Mouse (Mus musculus) kidney, postnatal 14 days (tissue): ENCODE measurements at regions not wholly inside any gene's neighbourhood (a gene's known extent, or its start where the extent isn't known, plus 50 kb on each side); places are given as distances from the start of the nearest gene placed in this dataset.
"Not testable (repeated sequence)": the region's sequence is repeated elsewhere in the genome, so short reads cannot be mapped to it uniquely, and the experiment has no call there.

ENCODE experiments used
- DNase-seq: peaks from one replicate; pipeline ENCODE4 v3.0.0; 2022; ENCODE audit warnings: mixed read lengths

DNA sequence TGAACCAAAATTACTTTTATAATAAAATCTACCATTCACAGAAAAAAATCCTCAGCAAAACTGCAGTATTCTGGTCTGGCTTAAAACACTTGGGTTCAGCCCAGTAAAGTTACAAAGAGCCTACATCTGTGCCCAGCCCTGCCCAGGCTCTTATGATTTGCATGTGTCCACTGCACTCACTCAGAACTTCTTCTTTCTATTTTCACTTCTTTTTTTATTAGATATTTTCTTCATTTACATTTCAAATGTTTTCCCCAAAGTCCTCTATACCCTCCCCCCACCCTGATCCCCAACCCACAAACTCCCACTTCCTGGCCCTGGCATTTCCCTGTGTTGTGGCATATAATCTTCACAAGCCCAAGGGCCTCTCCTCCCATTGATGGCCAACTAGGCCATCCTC is 1442.4 kb upstream of the Tacstd2 start:
- DNase-seq: no peak

DNA sequence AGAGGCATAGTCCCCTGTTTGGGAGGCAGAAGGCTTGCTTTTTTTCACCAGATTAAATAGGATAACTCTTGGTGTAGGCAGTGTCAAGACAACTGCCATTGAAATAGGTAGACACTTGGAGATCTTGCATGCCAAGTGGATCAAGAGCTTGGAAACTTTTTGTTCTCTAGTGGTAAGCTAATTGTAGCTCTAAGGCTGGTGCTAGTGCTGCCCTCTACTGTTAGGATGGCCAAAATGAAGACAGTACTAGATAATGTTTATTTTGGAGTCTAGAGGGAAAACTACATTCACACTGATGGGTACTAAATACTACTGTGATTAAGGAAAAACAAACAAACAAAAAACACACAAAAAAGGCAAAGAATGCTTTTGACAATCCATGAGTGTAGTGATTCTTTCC is 1428.4 kb upstream of the Tacstd2 start:
- no peak for DNase-seq

DNA sequence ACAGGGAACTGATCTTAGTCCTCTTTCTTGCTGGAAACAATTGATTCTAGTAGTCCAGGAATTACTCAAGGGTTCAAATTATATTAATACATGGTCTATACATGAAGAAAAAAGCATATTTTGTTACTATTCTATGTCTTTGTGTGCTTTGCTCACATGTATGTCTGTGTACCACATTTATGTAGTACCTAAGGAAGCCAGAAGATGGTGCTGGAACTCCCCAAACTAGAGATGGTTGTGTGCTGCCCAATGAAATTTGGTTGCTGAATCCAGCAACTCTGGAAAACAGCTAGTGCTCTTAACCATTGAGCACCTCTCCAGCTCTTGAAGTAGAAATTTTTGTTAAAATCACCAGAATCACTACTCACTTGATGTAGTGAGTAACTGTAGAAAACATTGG is 1402.5 kb upstream of the Tacstd2 start:
- DNase-seq: not testable (repeated sequence)

DNA sequence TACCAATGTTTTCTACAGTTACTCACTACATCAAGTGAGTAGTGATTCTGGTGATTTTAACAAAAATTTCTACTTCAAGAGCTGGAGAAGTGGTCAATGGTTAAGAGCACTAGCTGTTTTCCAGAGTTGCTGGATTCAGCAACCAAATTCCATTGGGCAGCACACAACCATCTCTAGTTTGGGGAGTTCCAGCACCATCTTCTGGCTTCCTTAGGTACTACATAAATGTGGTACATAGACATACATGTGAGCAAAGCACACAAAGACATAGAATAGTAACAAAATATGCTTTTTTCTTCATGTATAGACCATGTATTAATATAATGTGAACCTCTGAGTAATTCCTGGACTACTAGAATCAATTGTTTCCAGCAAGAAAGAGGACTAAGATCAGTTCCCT is 1396.3 kb upstream of the Tacstd2 start:
- DNase-seq: not testable (repeated sequence)

DNA sequence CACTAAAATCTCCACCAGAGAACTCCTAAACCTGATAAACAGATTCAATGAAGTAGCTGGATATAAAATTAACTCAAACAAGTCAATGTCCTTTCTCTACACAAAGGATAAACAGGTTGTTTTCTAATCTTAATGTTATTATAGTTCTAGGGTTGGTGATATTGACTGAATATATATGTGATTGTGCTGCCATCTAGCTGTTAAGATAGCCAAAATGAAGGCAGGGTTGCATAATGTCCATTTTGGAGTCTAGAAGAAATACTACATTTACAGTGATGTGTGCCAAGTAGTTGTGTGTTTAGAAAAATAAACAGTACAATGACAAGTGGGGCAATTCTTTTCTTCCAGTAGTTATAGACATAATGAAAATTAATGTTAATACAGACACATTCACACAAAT is 1379.9 kb upstream of the Tacstd2 start:
- no peak for DNase-seq

DNA sequence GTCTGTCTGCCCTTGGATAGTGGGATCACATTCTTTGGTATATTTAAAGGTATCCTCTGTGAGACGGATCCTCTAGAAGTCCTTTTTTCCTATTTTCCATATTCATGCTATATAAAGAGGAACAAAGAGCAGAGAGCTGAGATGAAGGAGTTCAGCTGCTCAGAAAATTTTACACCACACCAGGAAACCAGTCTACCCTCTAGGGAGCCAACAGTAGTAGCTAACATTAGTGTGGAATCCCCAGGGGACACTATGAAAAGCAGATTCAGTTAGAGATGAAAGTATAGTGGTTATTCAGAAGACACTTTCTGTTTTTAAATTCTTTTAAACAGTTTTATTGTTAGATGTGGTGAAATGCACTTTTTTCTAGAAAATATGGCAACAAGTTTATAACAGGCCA is 1348.5 kb upstream of the Tacstd2 start:
- DNase-seq: no peak

DNA sequence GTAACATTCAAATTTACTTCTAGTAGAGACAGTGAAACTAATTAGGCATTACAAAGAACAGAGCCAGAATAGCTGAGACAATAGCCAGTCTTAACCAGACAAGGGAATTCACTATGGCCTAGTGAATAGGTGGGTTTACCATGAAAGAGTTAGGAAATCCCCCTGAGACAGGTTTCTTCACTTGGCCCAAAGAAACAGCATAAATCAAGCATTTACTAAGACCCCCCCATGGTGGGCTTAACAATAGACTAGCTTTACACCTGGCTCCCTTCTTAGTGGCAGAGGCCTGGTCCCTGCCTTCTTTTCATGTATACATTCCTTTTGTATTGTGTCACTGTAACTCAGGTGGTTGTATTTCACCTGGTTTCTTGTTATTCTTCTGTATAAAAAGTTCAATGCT is 1317.2 kb upstream of the Tacstd2 start:
- not testable (repeated sequence) for DNase-seq

DNA sequence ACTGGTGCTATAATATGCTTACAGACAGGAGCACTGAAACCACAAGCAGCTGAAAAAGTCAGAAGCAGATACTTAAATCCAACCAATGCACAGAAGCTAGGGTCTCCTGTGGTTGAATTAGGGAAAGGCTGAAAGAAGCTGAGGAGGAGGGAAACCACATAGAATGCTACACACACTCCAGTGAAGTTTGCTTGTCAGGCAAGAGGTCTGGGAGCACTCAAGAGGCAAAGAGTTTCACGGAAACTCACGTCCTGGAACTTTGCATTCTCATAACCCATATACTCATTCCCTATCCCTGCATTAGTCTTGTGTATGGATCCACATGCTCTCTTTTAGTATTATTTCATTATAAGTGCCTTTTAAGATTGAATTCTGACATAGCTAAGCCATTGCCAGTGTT is 1316.7 kb upstream of the Tacstd2 start:
- DNase-seq: no peak

DNA sequence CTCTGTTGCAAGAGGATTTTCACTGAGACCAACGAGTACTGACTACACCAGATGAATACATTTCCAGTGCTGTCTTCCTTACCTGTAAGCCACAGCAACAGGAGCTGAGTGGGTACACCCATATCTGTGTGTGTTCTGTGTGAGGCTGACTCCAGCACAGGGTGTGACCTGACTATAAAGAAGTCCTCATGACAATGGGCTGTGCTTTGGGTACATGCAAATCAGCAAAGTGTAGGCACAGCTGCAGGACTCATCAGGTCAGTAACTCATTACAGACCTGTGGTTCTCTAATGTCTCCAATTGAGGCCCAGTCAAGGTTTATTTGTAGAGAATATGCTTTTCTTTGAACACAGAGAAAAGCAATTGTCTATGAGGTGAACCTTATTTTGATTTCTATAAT is 1299.6 kb upstream of the Tacstd2 start:
- no peak for DNase-seq

DNA sequence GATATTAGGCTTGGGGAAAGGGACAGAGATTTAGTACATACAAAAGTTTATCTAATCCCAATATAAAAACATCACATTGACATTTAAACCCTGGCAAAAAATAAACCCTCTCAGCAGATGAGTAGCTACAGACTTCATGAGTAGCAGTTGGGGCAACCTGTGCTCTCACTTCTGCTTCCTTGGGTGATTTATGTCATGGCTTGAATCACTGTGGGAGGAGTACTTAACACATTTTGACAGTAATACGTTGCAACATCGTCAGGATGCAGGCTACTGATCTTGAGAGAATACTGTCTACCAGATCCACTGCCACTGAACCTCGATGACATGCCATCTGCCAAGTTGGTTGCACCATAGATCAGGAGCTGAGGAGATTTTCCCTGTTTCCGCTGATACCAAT is 1299.0 kb upstream of the Tacstd2 start:
- no peak for DNase-seq

DNA sequence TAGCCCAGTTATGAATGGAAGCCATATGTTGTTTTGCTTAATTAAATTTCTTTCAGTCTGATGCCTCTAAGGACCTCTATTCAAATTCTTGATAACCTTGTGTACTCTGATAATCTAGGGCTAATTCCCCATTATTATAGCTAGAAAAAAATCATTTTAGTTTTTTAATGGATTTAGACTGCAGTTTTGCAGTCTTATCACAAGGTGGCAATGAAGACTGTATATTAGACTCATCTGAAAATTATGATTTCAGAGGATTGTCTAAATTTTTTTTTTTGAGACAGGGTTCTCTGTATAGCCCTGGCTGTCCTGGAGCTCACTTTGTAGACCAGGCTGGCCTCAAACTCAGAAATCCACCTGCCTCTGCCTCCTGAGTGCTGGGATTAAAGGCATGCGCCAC is 1292.9 kb upstream of the Tacstd2 start:
- DNase-seq: not testable (repeated sequence)

DNA sequence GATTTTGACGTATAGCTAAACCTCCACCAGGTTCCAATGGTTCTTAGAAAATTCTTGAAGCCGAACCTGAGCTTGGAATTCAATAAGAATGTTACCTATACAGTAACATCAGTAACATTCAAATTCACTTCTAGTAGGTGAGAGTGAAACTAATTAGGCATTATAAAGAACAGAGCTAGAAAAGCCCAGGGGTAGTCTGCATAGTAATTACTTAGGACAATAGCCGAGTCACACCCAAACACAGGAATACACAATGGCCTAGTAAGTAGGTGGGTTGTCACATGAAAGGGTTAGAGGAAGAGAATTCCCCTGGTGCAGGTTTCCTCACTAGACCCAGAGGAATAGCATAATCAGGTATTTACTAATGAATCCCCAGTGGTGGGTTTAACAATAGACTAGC is 1277.8 kb upstream of the Tacstd2 start:
- DNase-seq: no peak

DNA sequence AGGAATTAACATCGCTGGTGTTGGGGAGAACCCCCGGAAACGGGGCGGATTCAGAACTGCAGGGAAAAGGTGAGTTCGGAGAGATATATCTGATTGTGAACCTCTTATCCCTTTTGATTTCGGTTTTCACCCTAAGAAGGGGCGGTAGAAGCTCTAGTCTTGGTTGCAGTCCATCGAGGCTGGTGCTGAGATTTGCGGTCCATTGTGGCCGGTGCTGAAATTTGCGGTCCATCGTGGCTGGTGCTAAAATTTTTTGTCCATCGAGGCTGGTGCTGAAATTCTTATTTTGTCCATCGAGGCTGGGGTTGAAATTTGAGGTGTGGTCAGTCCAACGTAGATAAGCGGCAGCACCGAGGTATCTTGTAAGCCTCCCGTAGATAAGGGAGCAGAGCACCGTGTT is 1263.6 kb upstream of the Tacstd2 start:
- DNase-seq: not testable (repeated sequence)

DNA sequence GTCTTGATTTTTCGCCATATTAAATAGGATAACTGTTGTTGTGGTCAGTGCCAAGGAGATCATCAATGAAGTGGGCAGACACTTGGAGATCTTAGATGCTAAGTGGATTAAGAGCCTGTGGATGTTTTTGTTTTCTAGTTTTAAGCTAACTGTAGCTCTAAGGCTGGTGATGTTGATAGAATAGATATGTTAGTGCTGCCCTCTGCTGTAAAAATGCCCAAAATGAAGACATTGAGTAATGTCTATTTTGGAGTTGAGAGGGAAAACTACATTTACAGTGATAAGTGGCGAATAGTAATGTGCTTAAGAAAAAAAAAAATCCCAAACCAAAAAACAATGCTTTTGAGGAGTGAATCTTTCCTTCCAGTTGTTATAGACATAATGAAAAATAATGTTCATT is 1235.9 kb upstream of the Tacstd2 start:
- DNase-seq: no peak

DNA sequence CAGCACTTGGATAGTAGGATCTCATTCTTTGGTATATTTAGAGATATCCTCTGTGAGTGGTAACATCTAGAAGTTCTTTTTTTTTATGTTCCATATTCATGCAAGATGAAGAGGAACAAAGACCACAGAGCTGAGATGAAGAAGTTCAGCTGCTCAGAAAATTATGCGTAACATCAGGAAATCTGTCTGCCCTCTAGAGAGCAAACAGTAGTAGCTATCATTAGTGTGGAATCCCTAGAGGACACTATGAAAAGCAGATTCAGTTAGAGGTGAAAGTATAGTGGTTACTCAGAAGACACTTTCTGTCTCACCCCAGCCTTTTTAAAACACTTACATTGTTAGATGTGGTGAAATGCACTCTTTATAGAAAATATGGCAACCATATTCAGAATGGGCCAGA is 1214.9 kb upstream of the Tacstd2 start:
- no peak for DNase-seq

DNA sequence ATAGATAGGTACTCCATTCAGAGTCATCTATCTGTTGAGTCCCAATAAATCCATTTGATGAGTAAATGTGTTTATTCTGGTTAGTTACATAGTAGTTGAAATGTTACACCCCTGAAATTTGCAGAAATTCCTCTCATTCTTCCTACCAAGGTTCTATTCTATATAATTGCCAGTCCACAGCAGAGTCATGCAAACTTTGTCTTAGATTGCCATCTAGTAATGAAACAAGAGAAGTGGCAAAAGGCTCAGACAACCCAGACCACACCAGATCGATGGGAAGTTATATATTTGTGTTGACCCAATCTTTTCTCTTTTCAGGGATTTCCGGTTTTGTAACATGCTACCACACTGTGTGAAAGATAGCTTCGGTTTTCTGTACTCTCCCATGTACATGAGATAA is 1214.1 kb upstream of the Tacstd2 start:
- no peak for DNase-seq

DNA sequence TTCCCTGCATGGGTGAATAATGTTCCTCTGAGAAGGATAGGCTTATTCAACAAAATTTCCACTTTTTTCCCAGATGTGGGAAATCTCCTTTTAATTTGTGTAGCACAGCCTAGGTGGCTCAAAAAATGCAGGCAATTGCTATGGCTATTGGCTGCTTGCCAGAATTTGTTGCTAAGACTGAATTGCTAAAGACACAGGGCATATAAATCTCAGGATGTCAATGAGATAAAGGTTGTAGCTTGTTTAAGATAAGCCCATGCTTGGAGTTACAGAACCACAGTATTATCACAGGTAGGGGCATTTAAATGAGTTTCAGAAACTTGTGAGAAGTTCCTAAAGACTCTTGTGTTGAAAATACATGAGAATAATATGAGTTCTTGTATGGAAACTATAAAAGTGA is 1203.0 kb upstream of the Tacstd2 start:
- no peak for DNase-seq

DNA sequence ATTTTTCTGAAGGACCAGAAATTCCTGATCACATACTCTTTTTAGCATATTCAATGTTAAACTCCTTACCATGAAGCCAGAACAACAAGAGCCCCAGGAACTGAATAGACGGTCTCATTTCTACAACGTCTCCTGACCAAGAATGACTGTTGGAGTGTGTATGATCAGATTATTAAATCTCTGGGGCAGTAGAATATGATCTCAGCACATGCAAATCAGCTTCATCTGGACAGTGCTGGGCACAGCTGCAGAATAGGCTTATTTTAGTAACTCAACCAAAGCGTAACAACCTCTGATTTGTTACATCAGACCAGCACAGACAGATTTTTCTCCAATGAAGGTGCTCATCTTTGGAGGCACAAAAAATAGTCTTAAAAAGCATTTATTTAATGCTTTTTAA is 1201.1 kb upstream of the Tacstd2 start:
- no peak for DNase-seq

DNA sequence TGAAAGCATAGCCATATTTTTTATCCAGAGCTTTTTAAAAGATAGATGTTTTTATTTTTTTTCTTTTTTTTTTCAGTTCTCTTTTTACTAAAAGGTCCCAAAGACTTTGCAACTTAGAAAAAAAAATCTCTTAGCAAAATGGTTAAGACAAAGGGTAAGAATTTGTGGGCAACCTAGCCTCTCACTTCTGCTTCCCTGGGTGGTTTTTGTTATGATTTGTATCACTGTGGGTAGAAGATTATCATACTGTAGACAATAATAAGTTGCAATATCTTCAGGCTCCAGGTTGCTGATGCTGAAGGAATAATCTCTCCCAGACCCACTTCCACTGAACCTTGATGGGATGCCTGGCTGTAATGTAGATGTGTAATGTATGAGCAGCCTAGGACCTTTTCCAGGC is 1200.5 kb upstream of the Tacstd2 start:
- no peak for DNase-seq

DNA sequence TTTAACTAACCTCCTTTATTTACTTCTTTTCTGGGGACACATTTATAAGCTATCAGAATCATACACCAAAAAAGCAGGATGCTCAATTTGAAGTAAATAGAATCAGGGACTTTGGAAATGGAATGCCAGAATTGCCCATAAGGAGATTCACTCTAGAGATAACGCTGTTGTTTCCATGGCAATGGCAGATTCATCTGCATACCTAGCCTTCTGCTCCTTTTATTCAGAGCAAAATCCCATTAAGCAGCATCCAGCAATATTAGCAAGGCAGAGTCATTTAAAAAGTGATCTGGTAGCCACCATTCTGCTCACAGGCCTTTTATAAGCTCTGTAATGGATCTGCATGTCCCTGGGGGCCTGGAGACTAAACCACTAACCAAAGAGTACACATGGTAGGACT is 1175.5 kb upstream of the Tacstd2 start:
- not testable (repeated sequence) for DNase-seq

DNA sequence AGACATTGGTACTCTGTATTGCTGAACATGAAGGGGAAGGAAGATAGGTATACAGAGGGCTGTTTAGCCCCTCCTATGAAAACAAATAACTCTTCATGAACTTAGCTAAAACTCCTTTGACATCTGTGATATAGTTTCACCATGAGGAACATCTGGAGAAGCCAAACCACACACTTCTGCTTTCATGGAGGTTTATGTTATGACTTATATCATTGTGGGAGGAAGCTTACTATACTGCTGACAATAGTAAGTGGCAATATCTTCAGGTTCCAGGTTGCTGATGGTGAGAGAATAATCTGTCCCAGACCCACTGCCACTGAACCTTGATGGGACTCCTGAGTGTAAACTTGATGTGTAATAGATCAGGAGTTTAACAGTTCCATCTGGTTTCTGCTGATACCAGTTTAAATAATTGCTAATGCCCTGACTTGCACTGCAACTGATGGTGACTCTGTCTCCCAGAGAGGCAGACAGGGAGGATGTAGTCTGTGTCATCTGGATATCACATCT is 1168.8 kb upstream of the Tacstd2 start:
- not testable (repeated sequence) for DNase-seq

DNA sequence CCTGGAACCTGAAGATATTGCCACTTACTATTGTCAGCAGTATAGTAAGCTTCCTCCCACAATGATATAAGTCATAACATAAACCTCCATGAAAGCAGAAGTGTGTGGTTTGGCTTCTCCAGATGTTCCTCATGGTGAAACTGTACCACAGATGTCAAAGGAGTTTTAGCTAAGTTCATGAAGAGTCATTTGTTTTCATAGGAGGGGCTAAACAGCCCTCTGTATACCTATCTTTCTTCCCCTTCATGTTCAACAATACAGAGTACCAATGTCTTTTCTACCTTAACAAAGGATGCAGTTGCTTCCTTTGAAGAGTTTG is 1145.2 kb upstream of the Tacstd2 start:
- DNase-seq: not testable (repeated sequence)

DNA sequence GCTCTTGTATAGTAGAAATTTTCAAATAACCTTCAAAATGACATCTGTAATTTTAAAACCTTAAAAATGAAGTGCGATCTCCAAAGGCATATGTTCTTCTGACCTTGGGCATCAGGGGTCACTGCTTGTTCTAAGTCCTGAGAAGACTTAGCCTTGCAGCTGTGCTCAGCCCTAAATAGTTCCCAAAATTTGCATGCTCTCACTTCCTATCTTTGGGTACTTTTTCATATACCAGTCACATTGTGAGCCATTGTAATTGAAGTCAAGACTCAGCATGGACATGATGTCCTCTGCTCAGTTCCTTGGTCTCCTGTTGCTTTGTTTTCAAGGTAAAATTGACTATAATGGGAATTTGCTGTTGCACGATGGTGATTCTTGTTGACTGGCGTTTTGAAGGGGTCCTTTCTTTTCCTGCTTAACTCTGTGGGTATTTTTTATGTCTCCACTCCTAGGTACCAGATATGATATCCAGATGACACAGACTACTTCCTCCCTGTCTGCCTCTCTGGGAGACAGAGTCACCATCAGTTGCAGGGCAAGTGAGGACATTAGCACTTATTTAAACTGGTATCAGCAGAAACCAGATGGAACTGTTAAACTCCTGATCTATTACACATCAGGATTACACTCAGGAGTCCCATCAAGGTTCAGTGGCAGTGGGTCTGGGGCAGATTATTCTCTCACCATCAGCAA is 1144.6 kb upstream of the Tacstd2 start:
- DNase-seq: no peak

DNA sequence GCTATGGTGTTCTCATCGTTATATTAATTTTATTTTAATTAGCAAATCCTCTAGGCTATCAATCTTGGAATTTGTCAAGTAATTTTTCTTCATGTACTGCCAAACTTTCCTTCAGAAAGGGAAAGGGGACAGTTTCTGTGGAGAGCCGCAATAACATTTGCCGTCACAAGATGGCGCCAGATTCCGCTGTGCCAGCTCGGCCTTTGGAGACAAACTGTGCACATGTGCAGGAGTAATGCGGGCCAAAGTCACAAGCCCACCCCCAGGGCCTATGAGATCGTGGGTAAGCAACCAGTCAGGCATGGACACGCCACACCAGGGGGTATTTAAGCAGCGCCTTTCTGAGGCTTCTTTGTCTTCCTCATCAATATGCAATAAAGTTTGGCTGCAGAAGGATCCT is 1132.8 kb upstream of the Tacstd2 start:
- DNase-seq: peak; percentile 5

DNA sequence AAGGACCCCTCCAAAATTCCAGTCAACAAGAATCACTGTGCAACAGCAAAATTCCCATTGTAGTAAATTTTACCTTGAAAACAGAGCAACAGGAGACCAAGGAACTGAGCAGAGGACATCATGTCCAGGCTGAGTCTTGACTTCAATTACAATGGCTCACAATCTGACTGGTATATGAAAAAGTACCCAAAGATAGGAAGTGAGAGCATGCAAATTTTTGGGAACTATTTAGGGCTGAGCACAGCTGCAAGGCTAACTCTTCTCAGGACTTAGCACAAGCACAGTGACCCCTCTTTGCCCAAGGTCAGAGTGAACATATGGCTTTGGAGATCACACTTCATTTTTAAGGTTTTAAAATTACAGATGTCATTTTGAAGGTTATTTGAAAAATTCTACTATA is 1096.7 kb upstream of the Tacstd2 start:
- DNase-seq: not testable (repeated sequence)

DNA sequence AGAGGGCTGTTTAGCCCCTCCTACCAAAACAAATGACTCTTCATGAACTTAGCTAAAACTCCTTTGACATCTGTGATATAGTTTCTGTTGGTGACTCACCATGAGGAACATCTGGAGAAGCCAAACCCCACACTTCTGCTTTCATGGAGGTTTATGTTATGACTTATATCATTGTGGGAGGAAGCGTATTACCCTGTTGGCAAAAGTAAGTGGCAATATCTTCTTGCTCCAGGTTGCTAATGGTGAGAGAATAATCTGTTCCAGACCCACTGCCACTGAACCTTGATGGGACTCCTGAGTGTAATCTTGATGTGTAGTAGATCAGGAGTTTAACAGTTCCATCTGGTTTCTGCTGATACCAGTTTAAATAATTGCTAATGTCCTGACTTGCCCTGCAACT is 1096.2 kb upstream of the Tacstd2 start:
- DNase-seq: no peak
